Mouse (Mus musculus) E14TG2a.4 (cell line): ENCODE data around the gene Cntn1.

Experiments
- CTCF ChIP-seq: conservative IDR thresholded peaks from 2 replicates; pipeline ENCODE4 v1.5.1; 2014; ENCODE audit warnings: low read length
- POU5F1 ChIP-seq: IDR thresholded peaks from 2 replicates; pipeline ENCODE4 v1.6.1; 2014; ENCODE audit warnings: low read length, borderline replicate concordance

GRCm38 (mm10) chr15:92190000-92190399 lies 139.0 kb downstream of the Cntn1 start:
- TF ChIP-seq CTCF (no peak), POU5F1 (no peak)
